Mouse (Mus musculus) C2C12 (cell line): Measurements from ENCODE around the gene Psmd10.

Experiments used
- CTCF ChIP-seq: IDR thresholded peaks from one replicate; pipeline ENCODE4 v1.5.1; 2011; ENCODE audit not compliant: control insufficient read depth, insufficient read depth, insufficient read length
- FOSL1 ChIP-seq: IDR thresholded peaks from one replicate; pipeline ENCODE4 v1.8.0; 2011; ENCODE audit warnings: mild to moderate bottlenecking, low read length; ENCODE audit not compliant: poor library complexity, insufficient read depth, severe bottlenecking
- MYOD1 ChIP-seq: IDR thresholded peaks from one replicate; pipeline ENCODE4 v1.6.1; 2011; ENCODE audit warnings: low read depth; ENCODE audit not compliant: control insufficient read depth, insufficient read length
- USF1 ChIP-seq: IDR thresholded peaks from one replicate; pipeline ENCODE4 v1.6.1; 2011; ENCODE audit warnings: low read depth, mild to moderate bottlenecking, control low read depth, moderate library complexity

DNA sequence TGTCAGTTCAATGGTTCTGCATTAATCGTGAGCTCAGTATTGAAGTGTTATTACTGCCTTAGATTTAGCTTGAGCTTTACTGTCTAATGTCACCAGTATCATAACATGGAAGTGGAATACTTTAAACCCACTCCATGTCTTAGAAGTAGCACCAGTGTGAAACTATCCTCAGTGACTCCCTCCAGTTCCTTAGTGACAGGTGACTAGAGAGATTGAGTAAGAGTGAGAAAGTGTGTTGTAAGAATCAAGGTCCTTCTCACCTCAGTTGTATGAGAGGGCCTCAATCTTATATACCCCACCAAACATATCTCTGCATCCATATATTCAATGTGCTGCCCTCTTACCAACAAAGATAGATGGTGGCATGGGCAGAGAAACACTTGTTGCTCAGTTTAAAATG lies 22.4 kb upstream of the Psmd10 start:
- TF ChIP-seq CTCF (no peak), MYOD1 (no peak), USF1 (no peak), FOSL1 (no peak)
